Mouse (Mus musculus): ENCODE data around the gene Itpr2.
A peak's percentile ranks its signal among the peaks of the same experiment; 100 is the strongest.

Gene Itpr2

GRCm38 (mm10) chr6:146222403-146223063, 279.5 kb downstream of the Itpr2 start:
- peak; percentile 27 for DNase-seq (ENCODE audit: low read depth, low spot score)

GRCm38 (mm10) chr6:146221371-146222336, 280.4 kb downstream of the Itpr2 start:
- DNase-seq (ENCODE audit: low read depth, low spot score), result peak; percentile 78

DNA sequence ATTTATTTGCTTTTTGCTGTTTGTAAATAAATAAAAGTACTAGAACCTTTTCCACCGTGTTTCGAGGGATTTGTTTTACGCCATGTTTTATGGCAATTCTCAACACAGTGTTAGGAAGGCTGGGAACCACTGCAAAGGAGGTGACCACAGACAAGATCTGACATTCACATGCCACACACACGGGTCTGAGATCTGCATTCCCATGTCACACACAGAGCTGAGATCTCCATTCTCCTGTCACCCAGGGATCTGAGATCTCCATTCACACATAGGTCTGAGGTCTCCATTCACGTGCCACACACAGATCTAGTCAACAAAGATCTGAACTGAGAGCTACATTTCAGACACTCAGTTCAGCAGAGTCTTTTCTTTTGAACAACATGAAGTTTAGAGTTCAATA, 282.0 kb downstream of the Itpr2 start:
- DNase-seq (ENCODE audit: low read depth, low spot score), result no peak

DNA sequence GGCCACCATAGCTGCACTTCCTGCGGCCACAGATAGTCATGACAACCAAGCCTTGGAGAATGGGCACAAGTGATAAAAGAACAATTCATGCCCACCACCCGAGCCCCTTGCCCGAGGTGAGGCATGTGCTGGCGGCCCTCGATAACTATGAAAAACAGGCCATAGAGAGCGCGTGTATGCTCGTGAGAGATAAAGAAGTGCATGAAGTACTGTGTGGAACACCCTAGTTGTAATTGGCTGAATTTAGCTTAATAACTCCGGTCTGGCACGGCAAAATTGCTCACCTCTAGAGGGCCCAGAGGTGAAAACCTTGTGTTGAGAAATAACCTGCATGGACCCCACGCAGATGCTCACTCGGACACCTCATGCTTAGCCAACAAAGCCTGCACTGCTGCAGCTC, 282.5 kb downstream of the Itpr2 start:
- no peak for DNase-seq (ENCODE audit: low read depth, low spot score)

DNA sequence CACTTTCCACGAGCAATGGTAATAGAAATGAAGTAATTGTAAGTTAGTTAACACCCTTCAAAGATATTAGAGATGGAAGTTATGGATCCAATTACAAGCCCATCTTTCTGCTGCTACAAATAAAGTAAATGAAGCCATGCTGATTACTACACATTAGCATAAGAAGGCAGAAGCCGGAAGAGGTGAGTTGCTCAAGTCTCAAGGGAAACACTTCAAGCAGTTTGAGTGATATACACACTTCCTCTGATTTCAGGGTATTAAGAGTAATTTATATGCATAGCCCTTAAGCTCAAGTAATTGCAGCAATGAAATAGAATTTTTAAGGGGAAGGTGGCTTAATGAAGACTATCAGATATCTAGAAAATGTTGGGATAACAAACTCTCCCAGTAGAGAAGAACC, 286.7 kb downstream of the Itpr2 start:
- no peak for DNase-seq (ENCODE audit: low read depth, low spot score)

GRCm38 (mm10) chr6:146212339-146212738, 289.7 kb downstream of the Itpr2 start:
- no peak for DNase-seq (ENCODE audit: low read depth, low spot score)

GRCm38 (mm10) chr6:146211233-146211632, 290.8 kb downstream of the Itpr2 start:
- DNase-seq (ENCODE audit: low read depth, low spot score), result no peak

GRCm38 (mm10) chr6:146208983-146209382, 293.0 kb downstream of the Itpr2 start:
- DNase-seq (ENCODE audit: low read depth, low spot score), result peak; percentile 53

DNA sequence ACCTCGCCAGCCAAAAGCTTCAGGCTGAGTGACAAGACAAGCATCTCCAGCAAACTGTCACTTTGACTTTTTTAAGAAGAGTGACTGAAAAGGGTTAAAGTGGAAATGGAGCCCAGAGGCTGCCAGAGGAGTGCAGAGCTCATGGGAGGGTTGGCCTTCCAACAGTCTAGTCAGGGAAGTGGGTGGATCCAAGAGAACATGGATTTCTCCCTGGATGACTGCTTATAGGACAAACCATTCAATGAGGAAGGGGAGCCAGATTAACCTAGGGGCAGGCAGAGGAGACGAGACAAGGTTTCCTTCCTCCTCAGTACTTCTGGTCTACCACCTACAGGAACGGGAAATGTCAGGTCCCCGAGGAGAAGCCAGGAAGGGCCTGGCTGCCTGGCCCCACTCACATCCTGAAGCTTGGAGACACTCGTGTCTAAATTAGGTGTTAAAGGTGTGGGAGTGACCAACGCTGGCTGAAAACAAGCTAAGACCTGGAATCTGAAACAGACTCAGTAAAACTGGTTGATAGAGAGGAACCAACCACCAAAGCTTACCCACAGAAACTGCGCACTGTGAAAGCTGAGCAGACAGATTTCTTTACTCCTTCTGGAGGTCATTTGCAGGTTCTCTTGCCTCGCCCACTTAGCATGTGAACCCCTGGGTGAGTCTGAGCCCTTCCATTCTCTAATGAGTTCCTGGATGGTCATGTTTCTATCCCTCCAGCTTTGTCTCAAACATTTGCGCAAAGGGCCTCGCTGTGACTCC, 294.6 kb downstream of the Itpr2 start:
- no peak for DNase-seq (ENCODE audit: low read depth, low spot score)

DNA sequence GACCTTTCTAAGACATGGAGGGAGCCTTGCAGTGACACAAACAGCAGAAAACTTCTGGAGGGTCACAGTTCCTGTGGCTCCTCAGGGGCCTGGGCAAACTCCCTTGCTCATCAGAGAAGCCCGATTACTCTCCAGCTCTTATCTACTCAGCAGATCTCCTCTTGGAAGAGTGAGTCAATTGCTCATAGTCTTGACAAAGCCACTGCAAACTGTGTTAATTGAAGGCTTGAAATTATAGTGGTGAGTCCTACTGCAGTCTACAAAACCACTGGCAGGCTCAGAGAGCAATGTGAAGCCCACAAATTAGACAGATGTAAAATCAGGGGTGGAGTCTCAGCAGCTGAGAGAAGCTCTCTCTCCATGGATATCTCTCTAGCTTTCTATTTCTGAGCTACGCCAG, 296.9 kb downstream of the Itpr2 start:
- DNase-seq (ENCODE audit: low read depth, low spot score), result no peak

DNA sequence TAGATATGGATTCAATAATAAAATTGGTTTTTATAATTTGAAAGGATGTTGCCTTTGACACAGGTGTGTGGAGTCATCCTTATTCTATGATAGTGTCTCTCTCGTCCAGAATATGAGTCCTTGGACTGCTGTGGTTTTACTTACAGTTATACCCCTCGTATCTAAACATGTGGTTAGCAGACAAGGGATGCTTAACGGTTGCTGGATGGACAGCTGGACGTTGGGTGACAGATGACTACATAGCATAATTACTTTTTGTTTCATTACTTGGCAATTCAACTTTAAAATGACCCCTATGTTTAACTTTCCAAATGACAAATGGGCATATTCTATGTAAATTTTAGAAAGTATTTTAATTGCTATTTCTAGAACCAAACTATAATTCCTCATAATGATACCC, 297.6 kb downstream of the Itpr2 start:
- DNase-seq (ENCODE audit: low read depth, low spot score), result peak; percentile 18

DNA sequence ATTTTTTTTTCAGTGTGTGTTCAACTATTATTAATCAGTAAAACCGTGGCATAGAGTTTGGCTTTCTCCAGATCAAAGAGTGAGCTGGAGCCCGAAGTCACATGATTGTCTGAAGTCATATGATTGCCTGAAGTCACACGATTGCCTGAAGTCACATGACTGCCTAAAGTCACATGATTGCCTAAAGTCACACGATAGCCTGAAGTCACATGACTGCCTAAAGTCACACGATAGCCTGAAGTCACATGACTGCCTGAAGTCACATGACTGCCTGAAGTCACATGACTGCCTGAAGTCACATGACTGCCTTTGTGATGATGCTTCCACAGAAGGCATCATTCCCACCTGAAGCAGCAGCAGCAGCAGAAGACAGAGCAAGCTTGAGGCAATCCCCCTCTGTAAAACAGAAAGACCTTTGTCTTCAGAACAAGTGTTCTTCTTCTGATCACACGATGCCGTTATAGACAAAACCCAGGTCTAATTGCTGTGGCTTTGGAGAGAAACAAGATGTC, 304.1 kb downstream of the Itpr2 start:
- no peak for DNase-seq (ENCODE audit: low read depth, low spot score)

- no peak for DNase-seq (ENCODE audit: low read depth, low spot score)
Measured at GRCm38 (mm10) chr6:146196701-146197100, 305.3 kb downstream of the Itpr2 start.

GRCm38 (mm10) chr6:146195854-146196457, 306.1 kb downstream of the Itpr2 start:
- no peak for DNase-seq (ENCODE audit: low read depth, low spot score)

- peak; percentile 88 for DNase-seq (ENCODE audit: low read depth, low spot score)
Measured at GRCm38 (mm10) chr6:146191931-146192330, 310.1 kb downstream of the Itpr2 start.

DNA sequence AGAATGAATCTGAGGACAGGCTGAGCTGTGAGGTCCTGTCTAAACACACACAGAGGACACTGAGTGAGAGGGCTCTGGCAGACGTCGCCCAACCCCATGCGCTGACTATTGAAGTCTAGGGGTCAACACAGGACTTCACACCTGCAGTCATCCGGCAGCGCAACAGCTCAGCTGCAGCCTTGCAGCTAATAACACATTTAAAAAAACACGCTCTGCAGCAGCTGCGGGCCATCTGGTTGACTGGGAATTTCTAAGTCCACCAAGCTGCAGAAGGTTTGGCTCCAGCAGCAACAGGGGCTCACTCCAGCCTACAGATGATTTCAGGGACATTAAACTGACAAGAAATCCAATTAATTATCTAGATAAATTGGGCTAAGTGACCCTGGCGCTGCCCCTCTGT, 312.0 kb downstream of the Itpr2 start:
- DNase-seq (ENCODE audit: low read depth, low spot score), result no peak

DNA sequence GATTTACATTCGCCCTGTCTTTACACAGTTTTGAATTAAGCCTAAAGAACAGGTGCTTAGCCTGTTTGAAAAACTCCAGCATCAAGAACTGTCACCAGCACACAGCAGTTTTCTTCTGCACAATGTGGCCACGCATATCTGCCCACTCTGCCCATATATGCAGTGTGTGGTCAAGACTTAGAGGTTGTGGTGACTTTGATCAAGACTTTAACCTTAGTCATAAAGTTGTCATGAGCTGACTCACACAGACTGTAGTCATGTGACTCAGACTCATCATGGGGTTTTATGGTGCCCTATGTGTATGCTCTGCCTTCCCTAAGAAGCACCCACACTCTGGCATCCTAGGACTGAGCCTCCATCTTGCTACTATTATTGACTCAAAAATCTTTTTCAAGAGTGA, 316.5 kb downstream of the Itpr2 start:
- DNase-seq (ENCODE audit: low read depth, low spot score), result no peak

DNA sequence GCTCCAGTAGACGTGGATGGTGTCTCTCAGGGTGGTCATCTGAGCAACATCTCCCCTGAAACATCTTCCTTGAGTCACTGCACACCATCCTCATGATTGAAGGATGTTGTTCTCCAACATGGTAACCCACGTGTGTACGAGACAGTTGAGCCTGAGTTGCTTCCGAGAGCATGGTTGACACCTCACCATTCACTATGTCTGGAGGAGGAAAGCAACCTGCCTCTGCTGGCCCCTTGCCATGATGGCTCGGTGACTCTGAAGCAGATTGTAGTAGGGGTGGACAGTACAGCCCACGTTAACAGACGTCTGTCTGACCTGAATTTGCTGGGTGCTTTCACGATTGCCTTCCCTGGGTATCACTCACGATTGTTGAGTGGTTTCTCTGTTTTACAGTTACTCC, 317.3 kb downstream of the Itpr2 start:
- DNase-seq (ENCODE audit: low read depth, low spot score), result no peak

DNA sequence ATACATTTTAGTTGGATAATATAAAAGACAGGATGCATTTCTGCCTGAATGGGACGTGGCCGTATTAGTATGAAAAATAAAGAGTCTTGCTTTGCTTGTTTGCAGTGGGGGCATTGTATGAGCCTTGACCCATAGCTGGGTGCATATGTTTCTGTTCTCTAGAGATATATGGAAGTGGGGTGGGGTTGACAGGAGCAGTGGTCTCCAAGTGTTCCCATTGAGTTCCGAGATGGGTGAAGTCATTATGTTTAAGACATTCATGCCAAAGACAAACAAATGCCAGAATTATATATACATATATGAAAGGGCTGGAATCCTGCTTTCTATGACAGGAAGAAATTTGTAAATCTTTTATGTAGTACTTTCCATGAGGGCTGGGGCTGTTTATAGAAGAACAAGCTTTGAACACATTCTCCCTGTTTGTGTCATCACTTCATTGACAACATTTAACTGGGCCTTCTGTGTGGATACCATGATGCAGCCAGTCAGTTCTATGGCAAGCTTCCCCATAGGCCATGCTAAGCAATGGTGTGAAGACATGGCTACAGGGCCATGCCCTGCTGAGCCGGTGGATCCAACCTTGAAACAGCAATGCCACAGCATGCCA, 327.3 kb downstream of the Itpr2 start:
- DNase-seq (ENCODE audit: low read depth, low spot score), result no peak

GRCm38 (mm10) chr6:146170603-146171051, 331.4 kb downstream of the Itpr2 start:
- DNase-seq (ENCODE audit: low read depth, low spot score), result no peak

DNA sequence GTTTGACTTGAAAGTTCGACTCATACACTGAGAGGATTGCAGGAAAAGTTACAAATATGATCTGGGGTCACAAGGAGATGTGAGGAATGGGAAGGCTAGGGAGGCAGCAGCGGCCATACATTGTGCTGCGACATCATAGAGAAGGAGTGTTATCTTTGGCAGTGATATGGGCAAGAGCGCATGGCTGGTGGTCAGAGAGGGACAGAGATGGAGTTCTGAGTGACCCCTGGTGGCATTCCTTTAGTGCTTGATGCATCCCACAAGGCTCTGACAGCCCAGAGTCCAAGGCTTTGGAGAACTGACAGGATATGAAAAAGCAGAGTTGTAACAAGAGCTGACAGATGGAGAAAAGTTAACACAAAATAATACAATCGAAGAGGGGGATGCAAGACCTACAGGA, 334.8 kb downstream of the Itpr2 start:
- no peak for DNase-seq (ENCODE audit: low read depth, low spot score)
